9 mouse cellular contexts compared by ENCODE assay signal in the genomic region with DNA sequence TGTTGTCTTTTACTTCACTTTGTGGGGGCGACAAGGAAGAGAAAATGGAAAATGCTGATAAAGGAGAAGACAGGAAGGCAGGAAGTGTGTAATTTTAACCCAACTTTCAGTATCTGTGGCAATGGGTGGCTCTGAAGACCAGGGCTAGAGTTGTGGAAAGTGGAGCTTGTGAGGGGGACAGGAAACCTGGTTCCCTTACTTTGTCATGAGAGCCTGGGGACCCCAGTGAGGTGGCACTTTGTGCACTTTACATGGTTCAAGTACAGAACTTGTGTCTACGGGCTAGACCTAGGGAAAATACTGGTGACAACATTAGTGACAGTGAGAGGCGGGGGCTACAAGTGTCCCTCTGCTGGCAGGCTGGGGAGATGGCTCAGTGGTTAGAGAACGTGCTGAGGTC. TPM values are rescaled to one million over a fixed set of nuclear protein-coding genes. Genes with fewer than 3 reads are reported as not detected.
A peak's percentile ranks its signal among the peaks of the same experiment; 100 is the strongest.
DNase-seq lines count a peak whose midpoint lies in the region; ATAC-seq and TF ChIP-seq lines count a peak whose summit lies in the region.
"Had no signal": no experiment of that assay in that cellular context is flagged by ENCODE, and none has a peak within 500 bp of the region (broad histone marks: within the 10 kb centered on the region; RNA-seq: fewer than 3 reads in every experiment).

No protein-coding gene starts in this region.

- H3K27me3 ChIP-seq in lung, embryonic 16.5 days (ENCODE audit: control insufficient read depth, insufficient read depth, low read depth, low read length), result no peaks in the 10 kb centered on the region
- H3K27me3 ChIP-seq in small intestine, adult 2 months (ENCODE audit: control insufficient read depth, insufficient read depth, low read length), result no peaks in the 10 kb centered on the region

- H3K4me1 ChIP-seq in lung, embryonic 16.5 days (replicated peaks; ENCODE audit: control insufficient read depth, insufficient read depth, low read length), result peaks cover 42% of the 10 kb centered on the region
- peaks cover 12% of the 10 kb centered on the region; the same call in 1 of the 2 replicates for H3K4me1 ChIP-seq in small intestine, adult 2 months (ENCODE audit: control insufficient read depth, insufficient read depth, insufficient read length, low read length)

- TF ChIP-seq POLR2A in small intestine, adult 2 months (IDR thresholded peaks at IDR 0.05; ENCODE audit: low read depth, low read length), result no peak

- H3K27ac ChIP-seq in lung, embryonic 16.5 days (ENCODE audit: low read length), result peak overlapping the region; percentile 96
- peak overlapping the region; percentile 69 for H3K27ac ChIP-seq in small intestine, adult 2 months (ENCODE audit: insufficient read depth, low read depth, low read length)

- DNase-seq in embryo, embryonic 10.5 days (ENCODE audit: low spot score), result peak; percentile 25
- no peak for DNase-seq in embryo, embryonic 9.5 days (ENCODE audit: extremely low spot score)
- DNase-seq in lung, postnatal 4 days, result no peak
- DNase-seq in left cerebral cortex, postnatal 4 days, result no peak
- no peak for DNase-seq in spleen, postnatal 36 days (ENCODE audit: low spot score in 2 of 2)
- DNase-seq: adrenal gland, postnatal 10 days had no signal

- H3K9ac ChIP-seq in lung, embryonic 16.5 days (ENCODE audit: low read length), result no peak overlapping the region

- no peak overlapping the region for H3K4me2 ChIP-seq in lung, embryonic 16.5 days (ENCODE audit: low read depth, low read length)

- H3K4me3 ChIP-seq in lung, embryonic 16.5 days (ENCODE audit: low read length), result no peak overlapping the region
- H3K4me3 ChIP-seq in small intestine, adult 2 months (ENCODE audit: low read depth, low read length), result no peak overlapping the region

- ATAC-seq in lung, embryonic 16.5 days (ENCODE audit: low read depth), result no peak
- peak; percentile 66 for ATAC-seq in inflammation-experienced regulatory T-cells, adult 6 months

- TF ChIP-seq CTCF in small intestine, adult 2 months (IDR thresholded peaks at IDR 0.05; ENCODE audit: extremely low read depth, insufficient read length, insufficient replicate concordance, low read depth, low read length), result no peak

- WGBS in lung, embryonic 16.5 days, result 57% methylated on average over 4 of the region's 4 CpGs
- WGBS in small intestine, adult 2 months, result 71% methylated on average over 4 of the region's 4 CpGs

- intact Hi-C loops in left cerebral cortex, postnatal 4 days (cut with DNase I), result no loop called here

- H3K36me3 ChIP-seq in lung, embryonic 16.5 days (ENCODE audit: control insufficient read depth, insufficient read depth, low read length), result no peaks in the 10 kb centered on the region; the same call in none of the 2 replicates
- peaks cover 15% of the 10 kb centered on the region for H3K36me3 ChIP-seq in small intestine, adult 2 months (ENCODE audit: control insufficient read depth, insufficient read depth, low read length)

- H3K9me3 ChIP-seq in lung, embryonic 16.5 days (ENCODE audit: control insufficient read depth, low read length), result 0 out of 2 replicates have a peak, but pooled peaks cover 2% of the 10 kb centered on the region

RNA-seq across cellular contexts. Expression of a gene that starts 8.8 kb away (rescaled TPM):
- 24.0 and 25.3 TPM in 2 replicates for polyA plus RNA-seq in lung, embryonic 16.5 days (2015; fragmentation: Nextera tagmentation; extraction: Ambion mirVana)
- 10 to 100 TPM; 10.3 to 27.1 (median 15.9) TPM for polyA plus RNA-seq in inflammation-experienced regulatory T-cells, adult 6 months (2017; shearing (Covaris generic))
- 10.8 and 31.3 TPM in 2 replicates for polyA plus RNA-seq in small intestine, adult 2 months (2012; rRNA removed)
- 10 to 100 TPM; 83.3 to 89.3 TPM for total RNA-seq in left cerebral cortex, postnatal 4 days (2021)

RNA-seq across cellular contexts. Expression of a gene that starts 57.9 kb away (rescaled TPM):
- polyA plus RNA-seq in lung, embryonic 16.5 days (2015; fragmentation: Nextera tagmentation; extraction: Ambion mirVana), result 193 and 230 TPM in 2 replicates
- polyA plus RNA-seq in inflammation-experienced regulatory T-cells, adult 6 months (2017; shearing (Covaris generic)), result 100 to 1,000 TPM; 164 to 282 (median 210) TPM
- 4.7 and 8.7 TPM in 2 replicates for polyA plus RNA-seq in small intestine, adult 2 months (2012; rRNA removed)
- total RNA-seq in left cerebral cortex, postnatal 4 days (2021), result 10 to 100 TPM; 90.4 to 98.0 TPM

Comparison
In these comparisons a context has a peak if more than half of its experiments do, and no peak if none do; other contexts are left out.
1. RNA of a gene that starts 57.9 kb away (polyA plus RNA-seq): 193 to 230 TPM in lung, embryonic 16.5 days and 164 to 282 TPM in inflammation-experienced regulatory T-cells, adult 6 months; 4.7 to 8.7 TPM in small intestine, adult 2 months; every median in the first group is over 10 times any median in the second.